Mouse (Mus musculus) kidney, adult 11 months (tissue): ENCODE results near the gene Tfam.

Experiments
- DNase-seq: peaks from one replicate; pipeline ENCODE4 v3.0.0; 2022

The Tfam gene

GRCm38 (mm10) chr10:71222639-71223038 lies 15.4 kb downstream of the Tfam start:
- no peak for DNase-seq

GRCm38 (mm10) chr10:71218228-71218892 lies 19.7 kb downstream of the Tfam start:
- peak; percentile 60 for DNase-seq

GRCm38 (mm10) chr10:71215996-71216395 lies 22.1 kb downstream of the Tfam start:
- DNase-seq, result no peak

GRCm38 (mm10) chr10:71201512-71201911 lies 36.6 kb downstream of the Tfam start:
- no peak for DNase-seq

- DNase-seq, result no peak
Measured at GRCm38 (mm10) chr10:71200964-71201363, 37.1 kb downstream of the Tfam start.

GRCm38 (mm10) chr10:71198676-71199075 lies 39.4 kb downstream of the Tfam start:
- DNase-seq, result peak; percentile 58

GRCm38 (mm10) chr10:71197036-71197785 lies 40.9 kb downstream of the Tfam start:
- no peak for DNase-seq

- DNase-seq, result peak; percentile 21
Measured at GRCm38 (mm10) chr10:71195501-71195900, 42.6 kb downstream of the Tfam start.

- DNase-seq, result no peak
Measured at GRCm38 (mm10) chr10:71194713-71195112, 43.4 kb downstream of the Tfam start.

GRCm38 (mm10) chr10:71193319-71193718 lies 44.8 kb downstream of the Tfam start:
- no peak for DNase-seq

- DNase-seq, result peak; percentile 31
Measured at GRCm38 (mm10) chr10:71192886-71193285, 45.2 kb downstream of the Tfam start.

- DNase-seq, result peak; percentile 21
Measured at GRCm38 (mm10) chr10:71188681-71189080, 49.4 kb downstream of the Tfam start.

- DNase-seq, result no peak
Measured at GRCm38 (mm10) chr10:71185059-71185458, 53.0 kb downstream of the Tfam start.

GRCm38 (mm10) chr10:71183339-71184031 lies 54.6 kb downstream of the Tfam start:
- DNase-seq, result no peak

- DNase-seq, result no peak
Measured at GRCm38 (mm10) chr10:71181931-71182330, 56.1 kb downstream of the Tfam start.

- DNase-seq, result no peak
Measured at GRCm38 (mm10) chr10:71181091-71181490, 57.0 kb downstream of the Tfam start.

GRCm38 (mm10) chr10:71180057-71180456 lies 58.0 kb downstream of the Tfam start:
- DNase-seq, result no peak

GRCm38 (mm10) chr10:71177201-71177600 lies 60.9 kb downstream of the Tfam start:
- no peak for DNase-seq

GRCm38 (mm10) chr10:71176341-71176740 lies 61.7 kb downstream of the Tfam start:
- no peak for DNase-seq
